Mouse (Mus musculus) thymus, postnatal 0 days (tissue): ENCODE measurements around the gene Enkd1. TPM values are rescaled to one million over a fixed set of nuclear protein-coding genes. Genes with fewer than 3 reads are reported as not detected.

Source experiments
- DNase-seq: peaks from one replicate; pipeline ENCODE4 v3.0.0-alpha.2; 2015; ENCODE audit warnings: low spot score
- polyA plus RNA-seq: library from polyadenylated mRNA; unstranded; fragments of >200 nt; fragmentation: Nextera tagmentation; extraction: Ambion mirVana; gene quantifications from 2 replicates; pipeline ENCODE4 v1.2.1, GENCODE M21; 2015

Gene Enkd1
- polyA plus RNA-seq: 28.7 and 29.4 TPM in 2 replicates

GRCm38 (mm10) chr8:105707498-105708403 is at the start of gene Enkd1, which contains the start of gene 4933405L10Rik:
Gene Enkd1 (minus strand): TSS chr8:105708210.
Gene 4933405L10Rik (plus strand): TSS chr8:105707655.
- DNase-seq: peak; percentile 92

- DNase-seq: no peak
These were observed 46.7 kb upstream of the Enkd1 start for GRCm38 (mm10) chr8:105754688-105755087.

GRCm38 (mm10) chr8:105753916-105754315 is 45.9 kb upstream of the Enkd1 start:
- DNase-seq: no peak

- no peak for DNase-seq
These were observed 42.6 kb upstream of the Enkd1 start for GRCm38 (mm10) chr8:105750606-105751005.

GRCm38 (mm10) chr8:105743301-105743700 is 35.3 kb upstream of the Enkd1 start:
- DNase-seq: no peak

GRCm38 (mm10) chr8:105739216-105739615 is 31.2 kb upstream of the Enkd1 start:
- DNase-seq: no peak

GRCm38 (mm10) chr8:105732186-105732585 is 24.2 kb upstream of the Enkd1 start:
- DNase-seq: no peak

GRCm38 (mm10) chr8:105727397-105728124 is 19.6 kb upstream of the Enkd1 start:
- DNase-seq: no peak

GRCm38 (mm10) chr8:105725726-105726125 is 17.7 kb upstream of the Enkd1 start:
- DNase-seq: no peak

GRCm38 (mm10) chr8:105722861-105723260 is 14.9 kb upstream of the Enkd1 start:
- no peak for DNase-seq

GRCm38 (mm10) chr8:105719637-105720036 is 11.6 kb upstream of the Enkd1 start:
- no peak for DNase-seq

- no peak for DNase-seq
These were observed 8.4 kb upstream of the Enkd1 start for GRCm38 (mm10) chr8:105716302-105716945.

- DNase-seq: no peak
These were observed 7.0 kb upstream of the Enkd1 start for GRCm38 (mm10) chr8:105715042-105715441.

- peak; percentile 94 for DNase-seq
These were observed 6.1 kb upstream of the Enkd1 start for GRCm38 (mm10) chr8:105714139-105714538.

- no peak for DNase-seq
These were observed 4.3 kb upstream of the Enkd1 start for GRCm38 (mm10) chr8:105712286-105712685.

- DNase-seq: no peak
These were observed 1.3 kb upstream of the Enkd1 start for GRCm38 (mm10) chr8:105709317-105709716.

- no peak for DNase-seq
These were observed 665 bp upstream of the Enkd1 start for GRCm38 (mm10) chr8:105708675-105709074.

- DNase-seq: no peak
These were observed 1.6 kb downstream of the Enkd1 start for GRCm38 (mm10) chr8:105706426-105706825.

GRCm38 (mm10) chr8:105704955-105705354 is 3.1 kb downstream of the Enkd1 start:
- no peak for DNase-seq

- DNase-seq: no peak
These were observed 3.7 kb downstream of the Enkd1 start for GRCm38 (mm10) chr8:105704146-105704812.
